ENCODE assay signal across 7 mouse cellular contexts in genomic region chr3:68869691-68870567, GRCm38 (mm10). TPM values are rescaled to one million over a fixed set of nuclear protein-coding genes. Genes with fewer than 3 reads are reported as not detected.
DNase-seq lines count a peak whose midpoint lies in the region; ATAC-seq lines count a peak whose summit lies in the region.

No protein-coding gene starts in this region.

- peak; percentile 75 for ATAC-seq in embryonic facial prominence, embryonic 15.5 days (ENCODE audit: insufficient number of reproducible peaks, low FRiP score, low TSS enrichment, low read depth)
- peak; percentile 43 for ATAC-seq in megakaryocyte, adult 5-6 weeks (ENCODE audit: poor library complexity, severe bottlenecking)

- DNase-seq in CD8-positive naive resting alpha-beta T cell, adult 2 months (ENCODE audit: low read depth in 2 of 2, low spot score in 2 of 2): peak; percentile 4 to 17
- peak; percentile 33 for DNase-seq in T-cell, adult 2 months (ENCODE audit: low spot score)
- peak; percentile 26 to 34 for DNase-seq in heart, postnatal 36 days
- DNase-seq in layer of hippocampus, postnatal 10 days (ENCODE audit: low spot score in 2 of 2): peak; percentile 43 to 55
- DNase-seq in right cerebral cortex, postnatal 25 days: peak; percentile 64

- H3K4me2 ChIP-seq in embryonic facial prominence, embryonic 15.5 days (replicated peaks): peak overlapping the region; percentile 100

- WGBS in embryonic facial prominence, embryonic 15.5 days: under 1% methylated on average over 94 of the region's 96 CpGs

- no peaks in the 10 kb centered on the region for H3K9me3 ChIP-seq in embryonic facial prominence, embryonic 15.5 days (replicated peaks)

- H3K36me3 ChIP-seq in embryonic facial prominence, embryonic 15.5 days: no peaks in the 10 kb centered on the region

- peaks cover 33% of the 10 kb centered on the region for H3K27me3 ChIP-seq in embryonic facial prominence, embryonic 15.5 days

- intact Hi-C loops in heart, postnatal 36 days (cut with DNase I): no loop called here

- peak overlapping the region; percentile 60 for H3K4me3 ChIP-seq in embryonic facial prominence, embryonic 15.5 days (replicated peaks)

- H3K4me1 ChIP-seq in embryonic facial prominence, embryonic 15.5 days: peaks cover 20% of the 10 kb centered on the region

- H3K9ac ChIP-seq in embryonic facial prominence, embryonic 15.5 days: peak overlapping the region; percentile 21

- H3K27ac ChIP-seq in embryonic facial prominence, embryonic 15.5 days (replicated peaks): no peak overlapping the region

RNA-seq across cellular contexts. Expression of gene 1110032F04Rik, which starts 0.5 kb away (rescaled TPM):
- 1.2 and 1.4 TPM in 2 replicates for polyA plus RNA-seq in embryonic facial prominence, embryonic 15.5 days (2015; fragmentation: Nextera tagmentation; extraction: Ambion mirVana)
- total RNA-seq in heart, postnatal 36 days (2021): 1 to 10 TPM in 1 of 2 experiments, under 1 TPM in 1; 0.65 to 1.2 TPM
- 1 to 10 TPM; 9.1 to 9.4 TPM for total RNA-seq in layer of hippocampus, postnatal 10 days (2021)
- 0.09 TPM in 1 of 2 replicates, not detected in the other for total RNA-seq in megakaryocyte, adult 5-6 weeks (2015)
- 0.57 TPM in 1 of 2 replicates, not detected in the other for total RNA-seq in megakaryocyte, adult 5-6 weeks (2017)

Comparison
In these comparisons a context has a peak if more than half of its experiments do, and no peak if none do; other contexts are left out.
1. DNase-seq: peak in every context shown above with its lines; median percentile 64 in right cerebral cortex, postnatal 25 days; 49 in layer of hippocampus, postnatal 10 days; 33 in T-cell, adult 2 months; 30 in heart, postnatal 36 days; 10 in CD8-positive naive resting alpha-beta T cell, adult 2 months.
2. RNA of gene 1110032F04Rik, which starts 0.5 kb away (total RNA-seq): 9.1 to 9.4 TPM in layer of hippocampus, postnatal 10 days; 0.65 to 1.2 TPM in heart, postnatal 36 days and 0.09 to 0.57 TPM in megakaryocyte, adult 5-6 weeks; every median in the first group is over 4 times any median in the second.